Mouse (Mus musculus) ES-Bruce4 (cell line): ENCODE measurements at regions not wholly inside any gene's neighbourhood (a gene's known extent, or its start where the extent isn't known, plus 50 kb on each side); places are given as distances from the start of the nearest gene placed in this dataset.

Experiments
- EP300 ChIP-seq: IDR thresholded peaks from 2 replicates; pipeline ENCODE4 v1.6.1; 2011; ENCODE audit warnings: low read depth, low read length; ENCODE audit not compliant: insufficient read depth
- POLR2A ChIP-seq: IDR thresholded peaks from one replicate; pipeline ENCODE4 v1.8.1; 2011; ENCODE audit warnings: low read length; ENCODE audit not compliant: insufficient read depth

- TF ChIP-seq EP300 (no peak), POLR2A (no peak)
These were observed 111.6 kb downstream of the Ly6f start for GRCm38 (mm10) chr15:75379867-75380266.
